Mouse (Mus musculus): ENCODE data around the gene Sipa1l3. TPM values are rescaled to one million over a fixed set of nuclear protein-coding genes. Genes with fewer than 3 reads are reported as not detected.

Gene Sipa1l3
- polyA plus RNA-seq, 2 experiments = 16.2 to 39.0 TPM

DNA sequence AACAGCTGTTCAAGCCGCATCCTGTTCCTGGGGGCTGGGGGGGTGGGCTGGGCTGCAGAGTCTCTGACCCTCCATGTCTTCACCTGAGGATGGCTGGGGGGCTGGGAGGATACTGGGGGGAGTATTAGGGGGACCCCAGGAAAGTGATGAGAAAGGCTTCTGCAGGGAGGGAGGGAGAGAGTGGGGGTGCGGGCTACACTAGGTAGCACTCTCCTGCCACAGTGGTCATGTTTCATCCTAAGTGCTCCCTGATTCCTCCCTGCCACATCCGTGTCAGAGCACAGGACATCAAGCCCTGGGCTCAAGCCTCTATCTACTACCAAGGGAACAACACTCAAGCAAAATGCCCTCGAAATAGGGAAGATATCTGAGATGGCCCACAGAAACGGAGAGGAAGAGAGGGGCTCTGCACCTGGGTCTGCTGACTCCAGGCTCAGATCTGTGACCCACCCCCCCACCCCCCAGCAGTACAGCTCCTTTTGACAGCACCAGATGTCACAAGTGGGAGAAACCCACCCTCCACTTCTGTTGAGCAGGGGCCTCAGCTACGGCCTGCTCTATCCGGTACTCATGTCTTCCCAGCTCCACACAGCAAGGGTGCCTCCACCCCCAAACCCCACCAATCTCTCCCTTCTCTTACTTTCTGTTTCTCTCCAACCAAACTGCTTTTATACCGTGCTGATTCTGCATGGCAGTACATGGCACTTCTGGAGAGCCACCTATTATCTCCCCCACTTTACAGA, 106.4 kb downstream of the Sipa1l3 start:
- H3K4me1 ChIP-seq (ENCODE audit: control insufficient read depth, insufficient read depth, low read length) = peaks cover 27% of the 10 kb centered on the region
- H3K4me2 ChIP-seq (replicated peaks; ENCODE audit: low read depth, low read length, severe bottlenecking) = no peak overlapping the region
- 46% methylated on average over 8 of the region's 8 CpGs for WGBS
- H3K9ac ChIP-seq (ENCODE audit: low read depth, low read length, severe bottlenecking) = no peak overlapping the region
- no peak for TF ChIP-seq POLR2A (IDR thresholded peaks at IDR 0.05; ENCODE audit: borderline replicate concordance, extremely low read depth, insufficient read depth, insufficient read length)
- no peaks in the 10 kb centered on the region for H3K9me3 ChIP-seq (ENCODE audit: control insufficient read depth, low read length)
- ATAC-seq (ENCODE audit: low FRiP score, low read depth) = no peak
- H3K27me3 ChIP-seq (ENCODE audit: control insufficient read depth, insufficient read depth, low read length) = no peaks in the 10 kb centered on the region
- no peak overlapping the region for H3K4me3 ChIP-seq (replicated peaks; ENCODE audit: low read length)
- H3K36me3 ChIP-seq (ENCODE audit: control insufficient read depth, insufficient read depth, low read length) = no peaks in the 10 kb centered on the region; the same call in 1 of the 2 replicates
- H3K27ac ChIP-seq (replicated peaks; ENCODE audit: low read depth, low read length) = no peak overlapping the region
- no peak for DNase-seq (ENCODE audit: low spot score)

DNA sequence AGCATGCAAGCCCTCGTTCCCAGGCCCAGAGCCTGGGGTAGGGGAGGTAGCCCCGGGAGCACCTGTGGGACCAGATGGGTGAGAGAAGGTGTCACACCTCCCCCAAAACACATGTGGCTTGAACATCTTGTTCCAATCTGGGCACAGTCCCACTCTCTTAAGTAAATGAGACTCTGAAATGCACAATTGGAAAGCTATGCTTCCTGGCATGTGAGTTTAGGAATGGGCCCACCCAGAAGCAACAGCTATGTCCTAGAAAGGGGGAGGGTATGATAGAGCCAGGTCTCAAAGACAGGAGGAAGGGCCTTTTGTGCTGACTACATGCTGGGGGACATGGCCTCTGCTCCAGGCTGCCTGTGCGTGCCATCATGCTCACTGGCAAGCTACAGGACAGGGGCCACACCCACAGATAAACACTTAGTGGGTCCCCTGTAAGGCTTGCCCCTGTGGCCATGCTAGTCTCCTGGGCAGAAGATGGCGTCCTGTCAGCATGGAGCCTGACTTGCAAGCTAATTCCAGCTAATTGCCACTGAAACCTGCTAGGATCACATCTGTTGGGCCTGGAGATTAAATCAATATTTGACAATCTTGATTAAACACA, 107.1 kb downstream of the Sipa1l3 start:
- no peak overlapping the region for H3K27ac ChIP-seq (replicated peaks; ENCODE audit: low read depth, low read length)
- H3K4me1 ChIP-seq (ENCODE audit: control insufficient read depth, insufficient read depth, low read length) = peaks cover 27% of the 10 kb centered on the region
- no peak overlapping the region for H3K4me3 ChIP-seq (replicated peaks; ENCODE audit: low read length)
- WGBS = 16% methylated on average over 4 of the region's 4 CpGs
- peak; percentile 57 for DNase-seq (ENCODE audit: low spot score)
- no peaks in the 10 kb centered on the region; the same call in 1 of the 2 replicates for H3K36me3 ChIP-seq (ENCODE audit: control insufficient read depth, insufficient read depth, low read length)
- ATAC-seq (ENCODE audit: low FRiP score, low read depth) = peak; percentile 78
- 0 out of 2 replicates have a peak overlapping the region, but pooled peaks have one; percentile 28 for H3K9ac ChIP-seq (ENCODE audit: low read depth, low read length, severe bottlenecking)
- no peak for TF ChIP-seq POLR2A (IDR thresholded peaks at IDR 0.05; ENCODE audit: borderline replicate concordance, extremely low read depth, insufficient read depth, insufficient read length)
- no peaks in the 10 kb centered on the region for H3K27me3 ChIP-seq (ENCODE audit: control insufficient read depth, insufficient read depth, low read length)
- H3K9me3 ChIP-seq (ENCODE audit: control insufficient read depth, low read length) = no peaks in the 10 kb centered on the region
- H3K4me2 ChIP-seq (replicated peaks; ENCODE audit: low read depth, low read length, severe bottlenecking) = no peak overlapping the region

DNA sequence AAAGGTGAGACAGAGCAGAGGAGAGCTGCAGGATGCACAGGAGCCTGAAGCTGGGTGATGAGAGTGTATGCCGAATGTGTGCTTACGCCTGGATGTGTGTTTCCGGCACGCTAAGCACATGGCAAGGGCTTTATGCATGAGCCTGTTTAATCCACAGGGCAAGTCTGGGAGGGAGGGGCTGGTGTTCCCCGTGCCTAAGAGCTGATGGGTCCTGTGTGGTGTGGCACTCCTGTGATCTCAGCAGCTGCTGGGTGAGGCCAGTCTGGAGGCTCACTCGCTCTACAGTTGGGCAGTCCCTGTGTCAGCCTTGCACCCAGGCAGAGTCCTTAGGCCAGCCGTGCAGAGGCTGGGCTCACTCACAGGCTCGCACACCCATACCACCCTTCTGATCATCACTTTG, 108.0 kb downstream of the Sipa1l3 start:
- Histone ChIP-seq H3K27ac (replicated peaks; ENCODE audit: low read depth, low read length) (no peak overlapping the region), H3K4me1 (ENCODE audit: control insufficient read depth, insufficient read depth, low read length) (peaks cover 27% of the 10 kb centered on the region), H3K9me3 (ENCODE audit: control insufficient read depth, low read length) (no peaks in the 10 kb centered on the region), H3K4me3 (replicated peaks; ENCODE audit: low read length) (no peak overlapping the region), H3K4me2 (replicated peaks; ENCODE audit: low read depth, low read length, severe bottlenecking) (no peak overlapping the region), H3K36me3 (ENCODE audit: control insufficient read depth, insufficient read depth, low read length) (no peaks in the 10 kb centered on the region; the same call in 1 of the 2 replicates), H3K9ac (ENCODE audit: low read depth, low read length, severe bottlenecking) (no peak overlapping the region), H3K27me3 (ENCODE audit: control insufficient read depth, insufficient read depth, low read length) (no peaks in the 10 kb centered on the region)
- no peak for ATAC-seq (ENCODE audit: low FRiP score, low read depth)
- DNase-seq (ENCODE audit: low spot score) = no peak
- TF ChIP-seq POLR2A (IDR thresholded peaks at IDR 0.05; ENCODE audit: borderline replicate concordance, extremely low read depth, insufficient read depth, insufficient read length) = no peak
- 64% methylated on average over 8 of the region's 8 CpGs for WGBS

DNA sequence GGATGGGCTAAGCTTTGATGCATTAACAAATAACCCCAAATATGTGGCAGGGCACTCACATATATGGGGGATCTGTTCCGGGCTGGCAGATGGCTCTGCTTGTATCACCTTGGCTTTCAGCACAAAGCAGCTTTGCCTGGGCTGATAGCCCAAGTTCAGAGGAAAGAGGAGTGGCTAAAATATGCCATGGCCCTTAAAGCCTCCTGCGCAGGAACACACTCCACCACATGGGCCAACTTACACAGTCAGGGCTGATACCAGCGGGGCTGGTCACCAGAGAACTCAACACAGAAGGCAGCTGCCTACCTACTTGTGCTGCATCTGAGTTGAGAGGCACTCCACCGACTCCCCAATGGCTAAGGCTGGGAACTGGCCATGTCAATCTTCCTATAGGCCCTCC, 111.6 kb downstream of the Sipa1l3 start:
- WGBS = 78% methylated on average over 4 of the region's 4 CpGs
- TF ChIP-seq POLR2A (IDR thresholded peaks at IDR 0.05; ENCODE audit: borderline replicate concordance, extremely low read depth, insufficient read depth, insufficient read length) = no peak

DNA sequence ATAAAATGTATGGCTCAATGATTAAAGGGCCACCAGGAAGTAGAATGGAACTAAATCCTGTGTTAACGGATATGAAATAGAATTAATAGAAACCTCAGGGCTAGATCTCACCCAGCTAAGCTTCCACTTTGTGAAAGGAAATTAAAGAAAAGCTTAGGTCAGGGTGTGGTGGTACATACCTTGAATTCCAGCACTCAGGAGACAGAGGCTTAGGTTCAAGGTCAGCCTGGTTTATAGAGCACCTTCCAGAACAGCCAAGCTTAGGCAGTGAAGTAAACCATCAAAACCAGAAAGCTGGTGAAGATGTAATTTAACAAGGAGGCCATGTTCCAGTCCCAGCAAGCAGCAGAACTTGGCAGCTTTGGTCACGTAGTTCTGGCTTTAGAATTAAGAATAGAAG, 114.3 kb downstream of the Sipa1l3 start:
- peaks cover 20% of the 10 kb centered on the region for H3K36me3 ChIP-seq (ENCODE audit: control insufficient read depth, insufficient read depth, low read length)
- H3K27me3 ChIP-seq (ENCODE audit: control insufficient read depth, insufficient read depth, low read length) = no peaks in the 10 kb centered on the region
- H3K4me3 ChIP-seq (replicated peaks; ENCODE audit: low read length) = no peak overlapping the region
- H3K27ac ChIP-seq (replicated peaks; ENCODE audit: low read depth, low read length) = no peak overlapping the region
- no peaks in the 10 kb centered on the region for H3K9me3 ChIP-seq (ENCODE audit: control insufficient read depth, low read length)
- DNase-seq (ENCODE audit: low spot score) (no peak), ATAC-seq (ENCODE audit: low FRiP score, low read depth) (no peak)
- no peaks in the 10 kb centered on the region; the same call in 1 of the 2 replicates for H3K4me1 ChIP-seq (ENCODE audit: control insufficient read depth, insufficient read depth, low read length)
- no peak overlapping the region for H3K4me2 ChIP-seq (replicated peaks; ENCODE audit: low read depth, low read length, severe bottlenecking)
- TF ChIP-seq POLR2A (IDR thresholded peaks at IDR 0.05; ENCODE audit: borderline replicate concordance, extremely low read depth, insufficient read depth, insufficient read length) = no peak
- H3K9ac ChIP-seq (ENCODE audit: low read depth, low read length, severe bottlenecking) = no peak overlapping the region
- WGBS = 79% methylated on average over 2 of the region's 2 CpGs

More for the DNA sequence above, 111.6 kb downstream of the Sipa1l3 start:
- Histone ChIP-seq H3K9me3 (ENCODE audit: control insufficient read depth, low read length) (no peaks in the 10 kb centered on the region), H3K36me3 (ENCODE audit: control insufficient read depth, insufficient read depth, low read length) (peaks cover 3% of the 10 kb centered on the region; the same call in 1 of the 2 replicates), H3K4me1 (ENCODE audit: control insufficient read depth, insufficient read depth, low read length) (peaks cover 17% of the 10 kb centered on the region), H3K27me3 (ENCODE audit: control insufficient read depth, insufficient read depth, low read length) (no peaks in the 10 kb centered on the region), H3K4me3 (replicated peaks; ENCODE audit: low read length) (no peak overlapping the region), H3K27ac (replicated peaks; ENCODE audit: low read depth, low read length) (no peak overlapping the region), H3K9ac (ENCODE audit: low read depth, low read length, severe bottlenecking) (no peak overlapping the region), H3K4me2 (replicated peaks; ENCODE audit: low read depth, low read length, severe bottlenecking) (no peak overlapping the region)
- ATAC-seq (ENCODE audit: low FRiP score, low read depth) (no peak), DNase-seq (ENCODE audit: low spot score) (no peak)

Data from limb, embryonic 14.5 days (tissue).